ENCODE assay signal across 8 mouse cellular contexts in the genomic region with DNA sequence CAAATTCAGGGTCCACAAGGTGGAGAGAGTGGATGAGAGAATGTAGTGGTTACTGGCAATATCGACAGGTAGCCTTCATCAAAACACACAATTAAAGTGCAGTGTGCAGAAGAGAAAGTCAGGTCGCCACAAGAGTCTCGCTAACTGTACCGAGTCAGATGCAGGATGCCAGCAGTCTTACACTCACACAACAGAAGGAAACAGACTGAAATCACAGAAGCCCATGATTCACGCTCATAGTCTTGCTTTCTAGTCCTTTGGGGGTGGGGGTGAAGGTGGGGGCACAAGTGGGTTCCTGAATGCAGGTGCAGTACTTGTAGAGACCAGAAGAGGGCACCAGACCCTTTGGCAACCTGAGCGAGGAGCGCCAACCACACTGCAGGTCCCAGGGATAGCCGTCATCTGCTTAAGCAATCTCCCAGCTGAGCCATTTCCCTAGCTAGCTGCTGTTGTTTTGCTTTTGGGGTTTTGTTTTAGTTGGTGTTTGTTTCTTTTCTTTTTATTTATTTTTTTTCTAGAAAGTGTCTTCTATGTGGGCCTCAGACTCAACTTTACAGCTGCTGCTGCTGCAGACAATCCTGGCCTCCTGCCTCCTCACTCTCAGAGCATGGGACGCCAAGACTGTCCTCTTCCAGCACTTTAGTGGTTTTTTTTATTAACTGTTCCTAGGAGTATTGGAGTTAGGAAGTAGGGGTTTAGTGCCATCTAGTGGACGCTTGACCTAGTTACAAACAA.
DNase-seq lines count a peak whose midpoint lies in the region; ATAC-seq and TF ChIP-seq lines count a peak whose summit lies in the region.

No protein-coding gene starts in this region.

- peaks cover 4% of the 10 kb centered on the region; the same call in 1 of the 2 replicates for H3K36me3 ChIP-seq in intestine, postnatal 0 days (ENCODE audit: control insufficient read depth, insufficient read depth)
- no peaks in the 10 kb centered on the region for H3K36me3 ChIP-seq in midbrain, embryonic 12.5 days
- H3K36me3 ChIP-seq in small intestine, adult 2 months (ENCODE audit: control insufficient read depth, insufficient read depth, low read length): no peaks in the 10 kb centered on the region

- H3K27me3 ChIP-seq in intestine, postnatal 0 days (replicated peaks; ENCODE audit: control insufficient read depth, insufficient read depth, low read length): no peaks in the 10 kb centered on the region
- no peaks in the 10 kb centered on the region for H3K27me3 ChIP-seq in midbrain, embryonic 12.5 days
- no peaks in the 10 kb centered on the region for H3K27me3 ChIP-seq in small intestine, adult 2 months (ENCODE audit: control insufficient read depth, insufficient read depth, low read length)

- peak; percentile 81 for ATAC-seq in intestine, postnatal 0 days
- ATAC-seq in midbrain, embryonic 12.5 days (ENCODE audit: low FRiP score, low read depth): peak; percentile 79

- H3K4me3 ChIP-seq in intestine, postnatal 0 days (ENCODE audit: low read depth, low read length): 0 out of 2 replicates have a peak overlapping the region, but pooled peaks have one; percentile 0
- no peak overlapping the region for H3K4me3 ChIP-seq in midbrain, embryonic 12.5 days
- H3K4me3 ChIP-seq in small intestine, adult 2 months (ENCODE audit: low read depth, low read length): 0 out of 2 replicates have a peak overlapping the region, but pooled peaks have one; percentile 8

- TF ChIP-seq CTCF in intestine, postnatal 0 days (IDR thresholded peaks at IDR 0.05; ENCODE audit: low read depth): peak; percentile 87
- peak; percentile 91 for TF ChIP-seq CTCF in small intestine, adult 2 months (IDR thresholded peaks at IDR 0.05; ENCODE audit: extremely low read depth, insufficient read length, insufficient replicate concordance, low read depth, low read length)

- no peak overlapping the region for H3K9ac ChIP-seq in intestine, postnatal 0 days (ENCODE audit: low read depth, low read length)
- H3K9ac ChIP-seq in midbrain, embryonic 12.5 days (replicated peaks): no peak overlapping the region

- H3K27ac ChIP-seq in intestine, postnatal 0 days (ENCODE audit: low read depth, low read length): no peak overlapping the region
- 0 out of 2 replicates have a peak overlapping the region, but pooled peaks have one; percentile 27 for H3K27ac ChIP-seq in midbrain, embryonic 12.5 days (replicated peaks)
- H3K27ac ChIP-seq in small intestine, adult 2 months (ENCODE audit: insufficient read depth, low read depth, low read length): no peak overlapping the region

- intact Hi-C loops in left cerebral cortex, postnatal 4 days (cut with DNase I): loop anchor here (5.0 to 10.0 kb wide), 2 partner anchors 575 to 1048 kb away; no protein-coding TSS in a partner anchor

- H3K4me1 ChIP-seq in intestine, postnatal 0 days (replicated peaks; ENCODE audit: control insufficient read depth, insufficient read depth, low read length): no peaks in the 10 kb centered on the region
- peaks cover 16% of the 10 kb centered on the region; the same call in 1 of the 2 replicates for H3K4me1 ChIP-seq in midbrain, embryonic 12.5 days
- H3K4me1 ChIP-seq in small intestine, adult 2 months (ENCODE audit: control insufficient read depth, insufficient read depth, insufficient read length, low read length): no peaks in the 10 kb centered on the region

- TF ChIP-seq POLR2A in small intestine, adult 2 months (IDR thresholded peaks at IDR 0.05; ENCODE audit: low read depth, low read length): no peak

- 20% methylated on average over 10 of the region's 10 CpGs for whole genome bisulfite sequencing in intestine, postnatal 0 days
- WGBS in midbrain, embryonic 12.5 days: 21% methylated on average over 10 of the region's 10 CpGs
- WGBS in small intestine, adult 2 months: 22% methylated on average over 10 of the region's 10 CpGs

- no peaks in the 10 kb centered on the region for H3K9me3 ChIP-seq in intestine, postnatal 0 days (ENCODE audit: control insufficient read depth)
- H3K9me3 ChIP-seq in midbrain, embryonic 12.5 days: no peaks in the 10 kb centered on the region

- H3K4me2 ChIP-seq in intestine, postnatal 0 days (replicated peaks; ENCODE audit: low read depth): peak overlapping the region; percentile 51
- H3K4me2 ChIP-seq in midbrain, embryonic 12.5 days (replicated peaks): peak overlapping the region; percentile 36

- peak; percentile 35 to 45 for DNase-seq in urinary bladder, adult 18-20 months (ENCODE audit: low spot score in 2 of 2)
- no peak for DNase-seq in urinary bladder, adult 2 months (ENCODE audit: low spot score)
- DNase-seq in embryo, embryonic 9.5 days (ENCODE audit: extremely low spot score): peak; percentile 85
- peak; percentile 28 for DNase-seq in gonadal fat pad, adult 2 months (ENCODE audit: low read depth)
- DNase-seq in left cerebral cortex, postnatal 4 days: peak; percentile 80
